Mouse (Mus musculus) leukemia stem cell, adult 10-12 weeks (primary cell): ENCODE data around the gene C4bp. TPM values are rescaled to one million over a fixed set of nuclear protein-coding genes. Genes with fewer than 3 reads are reported as not detected.

Experiments
- polyA plus RNA-seq: library from polyadenylated mRNA; stranded (reverse); fragments of >175 nt; gene quantifications from 2 replicates; pipeline ENCODE4 v1.2.3, GENCODE M21; 2012; ENCODE audit warnings: low replicate concordance

C4bp gene
- 0.12 TPM in 1 of 2 replicates, not detected in the other for polyA plus RNA-seq

DNA sequence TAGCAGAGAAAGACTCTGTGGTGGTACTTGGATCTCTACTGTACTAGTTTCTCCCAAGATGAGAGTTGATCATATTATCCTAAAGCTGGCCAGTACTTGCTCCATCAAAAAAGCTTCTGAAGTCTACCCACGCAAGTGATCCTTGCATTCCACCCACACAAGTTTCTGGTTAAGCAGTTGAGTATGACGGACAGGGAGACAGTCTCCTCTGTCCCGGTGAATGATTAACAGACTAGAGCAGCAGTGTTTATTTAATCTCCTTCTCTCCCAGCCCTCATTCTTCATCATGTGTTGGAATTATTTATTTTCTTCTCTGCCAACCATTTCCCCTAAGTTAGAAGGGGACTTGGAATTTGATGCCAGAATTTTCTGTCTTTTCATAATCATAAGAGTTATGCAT lies at the start of gene C4bp:
TSS of gene C4bp (minus strand) at position 179 of the 400 bp plus-strand sequence.

DNA sequence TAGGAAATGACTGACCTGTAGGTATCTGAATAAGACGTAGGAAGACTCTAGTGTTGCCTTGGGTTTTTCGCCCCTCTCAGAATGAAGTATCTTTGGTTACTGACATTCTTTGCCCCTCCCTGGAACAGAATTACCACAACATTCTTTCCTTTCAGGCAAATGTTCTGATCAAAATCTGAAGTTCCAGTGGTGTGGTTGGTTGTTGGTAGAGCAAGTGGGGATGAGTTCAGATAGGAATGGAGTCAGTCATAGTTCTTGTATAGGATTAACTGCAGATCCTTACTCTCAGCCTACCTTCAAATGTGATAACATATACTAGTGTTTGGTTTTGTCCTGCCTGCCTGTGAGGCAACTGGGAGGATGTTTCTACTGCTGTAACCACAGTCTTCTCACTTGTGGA lies 31.9 kb downstream of the C4bp start, which contains the start of gene Zp3r:
TSS of gene Zp3r (minus strand) at position 101 of the 400 bp plus-strand sequence.

Other genes with a start within 250 kb of the C4bp start
- not detected in 2 replicates for gene Cd55b, start 238.6 kb downstream of the C4bp start, polyA plus RNA-seq
- gene Cd55, start 198.9 kb downstream of the C4bp start, polyA plus RNA-seq, result 3.2 and 11.4 TPM in 2 replicates
- not detected in 2 replicates for gene Zp3r, start 32.0 kb downstream of the C4bp start, polyA plus RNA-seq
- gene Gm29427, start 54.2 kb upstream of the C4bp start, polyA plus RNA-seq, result not detected in 2 replicates
- 1.2 and 4.8 TPM in 2 replicates for gene Yod1, start 55.7 kb upstream of the C4bp start, polyA plus RNA-seq
- gene Pfkfb2, start 67.6 kb upstream of the C4bp start, polyA plus RNA-seq, result 0.35 and 6.2 TPM in 2 replicates
- 11.0 and 12.3 TPM in 2 replicates for gene AA986860, start 70.3 kb upstream of the C4bp start, polyA plus RNA-seq
- not detected in 2 replicates for gene Fcamr, start 139.3 kb upstream of the C4bp start, polyA plus RNA-seq
- gene Pigr, start 165.1 kb upstream of the C4bp start, polyA plus RNA-seq, result not detected in 2 replicates
- gene Fcmr, start 204.0 kb upstream of the C4bp start, polyA plus RNA-seq, result 557 and 1,286 TPM in 2 replicates
- gene Il24, start 225.8 kb upstream of the C4bp start, polyA plus RNA-seq, result not detected in 2 replicates
- gene Il20, start 249.8 kb upstream of the C4bp start, polyA plus RNA-seq, result not detected in 2 replicates